Comparison of ENCODE assay signal across 8 mouse cellular contexts in genomic region chr16:85800691-85801090, GRCm38 (mm10). TPM values are rescaled to one million over a fixed set of nuclear protein-coding genes. Genes with fewer than 3 reads are reported as not detected.
A peak's percentile ranks its signal among the peaks of the same experiment; 100 is the strongest.
DNase-seq lines count a peak whose midpoint lies in the region; ATAC-seq lines count a peak whose summit lies in the region.

No protein-coding gene starts in this region.

- H3K27me3 ChIP-seq in embryonic facial prominence, embryonic 10.5 days (replicated peaks; ENCODE audit: low read depth, poor library complexity, severe bottlenecking), result no peaks in the 10 kb centered on the region
- H3K27me3 ChIP-seq in intestine, embryonic 15.5 days (replicated peaks), result no peaks in the 10 kb centered on the region

- 4% methylated on average over 8 of the region's 8 CpGs for WGBS in embryonic facial prominence, embryonic 10.5 days
- WGBS in intestine, embryonic 15.5 days, result 1% methylated on average over 8 of the region's 8 CpGs

- peak overlapping the region; percentile 89 for H3K4me3 ChIP-seq in embryonic facial prominence, embryonic 10.5 days
- H3K4me3 ChIP-seq in intestine, embryonic 15.5 days (replicated peaks), result peak overlapping the region; percentile 68

- peaks cover 26% of the 10 kb centered on the region for H3K4me1 ChIP-seq in embryonic facial prominence, embryonic 10.5 days
- 0 out of 2 replicates have a peak, but pooled peaks cover 5% of the 10 kb centered on the region for H3K4me1 ChIP-seq in intestine, embryonic 15.5 days (replicated peaks)

- peak overlapping the region; percentile 79 for H3K9ac ChIP-seq in intestine, embryonic 15.5 days

- peaks cover 46% of the 10 kb centered on the region for H3K36me3 ChIP-seq in embryonic facial prominence, embryonic 10.5 days (replicated peaks)
- H3K36me3 ChIP-seq in intestine, embryonic 15.5 days, result peaks cover 24% of the 10 kb centered on the region

- peak; percentile 89 for ATAC-seq in intestine, embryonic 15.5 days

- DNase-seq in adrenal gland, postnatal 25 days, result peak; percentile 85
- DNase-seq in embryonic facial prominence, embryonic 10.5 days (ENCODE audit: low spot score), result peak; percentile 89
- DNase-seq in gastrocnemius, postnatal 4 days (ENCODE audit: low spot score in 2 of 2), result peak; percentile 76 to 91
- DNase-seq in left cerebral cortex, adult 8-10 months (ENCODE audit: low spot score in 2 of 2), result peak; percentile 52 to 77
- DNase-seq in lung, postnatal 36 days, result peak; percentile 95
- peak; percentile 83 to 87 for DNase-seq in right cerebral cortex, postnatal 10 days (ENCODE audit: low spot score in 2 of 2)
- DNase-seq in thymus, postnatal 25 days, result no peak

- peak overlapping the region; percentile 93 for H3K27ac ChIP-seq in embryonic facial prominence, embryonic 10.5 days (replicated peaks)
- H3K27ac ChIP-seq in intestine, embryonic 15.5 days, result peak overlapping the region; percentile 93

- H3K9me3 ChIP-seq in embryonic facial prominence, embryonic 10.5 days, result no peaks in the 10 kb centered on the region
- no peaks in the 10 kb centered on the region for H3K9me3 ChIP-seq in intestine, embryonic 15.5 days

- H3K4me2 ChIP-seq in intestine, embryonic 15.5 days (replicated peaks), result peak overlapping the region; percentile 90

RNA-seq across cellular contexts. Expression of gene Adamts1, which starts 2.2 kb away (rescaled TPM):
- total RNA-seq in adrenal gland, postnatal 25 days (2021), result 13.8 and 16.4 TPM in 2 replicates
- 21.2 and 23.9 TPM in 2 replicates for polyA plus RNA-seq in embryonic facial prominence, embryonic 10.5 days (2016; fragmentation: Nextera tagmentation; extraction: Ambion mirVana)
- total RNA-seq in gastrocnemius, postnatal 4 days (2021), result 10 to 100 TPM; 29.1 to 30.3 TPM
- 29.6 and 31.4 TPM in 2 replicates for polyA plus RNA-seq in intestine, embryonic 15.5 days (2015; fragmentation: Nextera tagmentation; extraction: Ambion mirVana)
- total RNA-seq in left cerebral cortex, adult 8-10 months (2022), result 10 to 100 TPM in 2 of 4 experiments, 1 to 10 TPM in 2; 8.1 to 15.9 (median 11.2) TPM
